Mouse (Mus musculus) heart, embryonic 12.5 days (tissue): ENCODE data around the gene Heatr9. TPM values are rescaled to one million over a fixed set of nuclear protein-coding genes. Genes with fewer than 3 reads are reported as not detected.
A peak's percentile ranks its signal among the peaks of the same experiment; 100 is the strongest.

Experiments used
- ATAC-seq: fragments of 200-750 bp; cut with Nextera tagmentation; 2 replicates; pipeline ENCODE4 v1.8.0; 2017; ENCODE audit warnings: moderate TSS enrichment, moderate library complexity; ENCODE audit not compliant: insufficient number of reproducible peaks, low FRiP score
- H3K27ac ChIP-seq: fragments of 300-500 bp; sonication (generic); 2 replicates; pipeline ENCODE4 v1.5.1; 2016; ENCODE audit warnings: mild to moderate bottlenecking, moderate library complexity; ENCODE audit not compliant: poor library complexity, severe bottlenecking
- H3K27me3 ChIP-seq: fragments of 300-500 bp; sonication (generic); replicated peaks from 2 replicates; pipeline ENCODE4 v1.6.1; 2016; ENCODE audit warnings: mild to moderate bottlenecking, moderate library complexity
- H3K36me3 ChIP-seq: fragments of 300-500 bp; sonication (generic); 2 replicates; pipeline ENCODE4 v1.6.1; 2016; ENCODE audit warnings: mild to moderate bottlenecking, moderate library complexity
- H3K4me1 ChIP-seq: fragments of 300-500 bp; sonication (generic); replicated peaks from 2 replicates; pipeline ENCODE4 v1.6.1; 2016; ENCODE audit warnings: mild to moderate bottlenecking
- H3K4me2 ChIP-seq: fragments of 300-500 bp; sonication (generic); 2 replicates; pipeline ENCODE4 v1.6.1; 2016; ENCODE audit warnings: mild to moderate bottlenecking, moderate library complexity
- H3K4me3 ChIP-seq: fragments of 300-500 bp; sonication (generic); 2 replicates; pipeline ENCODE4 v1.5.1; 2016; ENCODE audit warnings: mild to moderate bottlenecking
- H3K9ac ChIP-seq: fragments of 300-500 bp; sonication (generic); 2 replicates; pipeline ENCODE4 v1.6.1; 2016; ENCODE audit warnings: mild to moderate bottlenecking, moderate library complexity
- H3K9me3 ChIP-seq: fragments of 300-500 bp; sonication (generic); replicated peaks from 2 replicates; pipeline ENCODE4 v1.6.1; 2016; ENCODE audit warnings: mild to moderate bottlenecking, moderate library complexity
- WGBS: fragments of 180-500 bp; shearing (Covaris S2); methylation state at CpG from one replicate; pipeline ENCODE4 v1.1.7; 2016; 5-methylcytosine and 5-hydroxymethylcytosine counted together
- polyA plus RNA-seq: library from polyadenylated mRNA; unstranded; fragments of >200 nt; fragmentation: Nextera tagmentation; extraction: Ambion mirVana; gene quantifications from 2 replicates; pipeline ENCODE4 v1.2.1, GENCODE M21; 2016

Gene Heatr9
- polyA plus RNA-seq, 1 experiment from 2014 or later, result not detected

- Histone ChIP-seq H3K27ac (no peak overlapping the region), H3K4me3 (no peak overlapping the region), H3K27me3 (no peaks in the 10 kb centered on the region), H3K4me2 (no peak overlapping the region), H3K4me1 (peaks cover 13% of the 10 kb centered on the region; the same call in 1 of the 2 replicates), H3K36me3 (no peaks in the 10 kb centered on the region), H3K9me3 (no peaks in the 10 kb centered on the region), H3K9ac (no peak overlapping the region)
- WGBS, result 82% methylated on average over 1 of the region's 1 CpGs
- ATAC-seq, result no peak
Measured at GRCm38 (mm10) chr11:83533192-83533591, 11.2 kb upstream of the Heatr9 start.

GRCm38 (mm10) chr11:83530360-83530759 lies 8.4 kb upstream of the Heatr9 start, which contains the start of gene Ccl5:
Gene Ccl5 (minus strand): TSS chr11:83530518.
- Histone ChIP-seq H3K9me3 (no peaks in the 10 kb centered on the region), H3K27ac (no peak within 1 kb of the TSS), H3K4me3 (no peak within 1 kb of the TSS), H3K4me1 (peaks cover 13% of the 10 kb centered on the region; the same call in 1 of the 2 replicates), H3K9ac (no peak within 1 kb of the TSS), H3K4me2 (no peak within 1 kb of the TSS), H3K27me3 (no peaks in the 10 kb centered on the region), H3K36me3 (no peaks in the 10 kb centered on the region)
- 83% methylated on average over 5 of the region's 5 CpGs for whole genome bisulfite sequencing
- ATAC-seq, result no peak

- no peak for ATAC-seq
- Histone ChIP-seq H3K9ac (no peak overlapping the region), H3K27me3 (no peaks in the 10 kb centered on the region), H3K9me3 (no peaks in the 10 kb centered on the region), H3K4me3 (no peak overlapping the region), H3K36me3 (no peaks in the 10 kb centered on the region), H3K4me1 (0 out of 2 replicates have a peak, but pooled peaks cover under 1% of the 10 kb centered on the region), H3K4me2 (no peak overlapping the region), H3K27ac (no peak overlapping the region)
- 58% methylated on average over 12 of the region's 12 CpGs for WGBS
Measured at GRCm38 (mm10) chr11:83529024-83529423, 7.0 kb upstream of the Heatr9 start.

- Histone ChIP-seq H3K4me3 (no peak overlapping the region), H3K4me1 (no peaks in the 10 kb centered on the region), H3K36me3 (peaks cover 7% of the 10 kb centered on the region; the same call in 1 of the 2 replicates), H3K9me3 (no peaks in the 10 kb centered on the region), H3K27me3 (no peaks in the 10 kb centered on the region), H3K9ac (no peak overlapping the region), H3K27ac (no peak overlapping the region), H3K4me2 (no peak overlapping the region)
- ATAC-seq, result no peak
- WGBS, result 61% methylated on average over 6 of the region's 6 CpGs
Measured at GRCm38 (mm10) chr11:83518371-83518770, 3.6 kb downstream of the Heatr9 start.

- no peak overlapping the region for H3K9ac ChIP-seq
- no peaks in the 10 kb centered on the region for H3K4me1 ChIP-seq
- H3K4me3 ChIP-seq, result no peak overlapping the region
- no peak overlapping the region for H3K27ac ChIP-seq
- no peaks in the 10 kb centered on the region for H3K27me3 ChIP-seq
- peaks cover 7% of the 10 kb centered on the region; the same call in 1 of the 2 replicates for H3K36me3 ChIP-seq
- H3K4me2 ChIP-seq, result no peak overlapping the region
- no peaks in the 10 kb centered on the region for H3K9me3 ChIP-seq
- no peak for ATAC-seq
Measured at GRCm38 (mm10) chr11:83517153-83517552, 4.8 kb downstream of the Heatr9 start.

GRCm38 (mm10) chr11:83509521-83509920 lies 12.5 kb downstream of the Heatr9 start:
- H3K36me3 ChIP-seq, result peaks cover 15% of the 10 kb centered on the region
- H3K27ac ChIP-seq, result no peak overlapping the region
- H3K27me3 ChIP-seq, result no peaks in the 10 kb centered on the region
- ATAC-seq, result no peak
- no peak overlapping the region for H3K4me3 ChIP-seq
- no peaks in the 10 kb centered on the region; the same call in 1 of the 2 replicates for H3K4me1 ChIP-seq
- H3K4me2 ChIP-seq, result no peak overlapping the region
- H3K9me3 ChIP-seq, result no peaks in the 10 kb centered on the region
- no peak overlapping the region for H3K9ac ChIP-seq

- Histone ChIP-seq H3K4me3 (no peak overlapping the region), H3K27ac (no peak overlapping the region), H3K9ac (no peak overlapping the region), H3K4me1 (no peaks in the 10 kb centered on the region; the same call in 1 of the 2 replicates), H3K36me3 (peaks cover 45% of the 10 kb centered on the region), H3K9me3 (no peaks in the 10 kb centered on the region), H3K4me2 (no peak overlapping the region), H3K27me3 (no peaks in the 10 kb centered on the region)
- no peak for ATAC-seq
- WGBS, result 94% methylated on average over 5 of the region's 5 CpGs
Measured at GRCm38 (mm10) chr11:83504308-83504707, 17.7 kb downstream of the Heatr9 start.

- Histone ChIP-seq H3K4me1 (no peaks in the 10 kb centered on the region; the same call in 1 of the 2 replicates), H3K9ac (no peak overlapping the region), H3K27me3 (no peaks in the 10 kb centered on the region), H3K36me3 (peaks cover 18% of the 10 kb centered on the region), H3K27ac (0 out of 2 replicates have a peak overlapping the region, but pooled peaks have one; percentile 2), H3K4me2 (no peak overlapping the region), H3K9me3 (no peaks in the 10 kb centered on the region), H3K4me3 (no peak overlapping the region)
- ATAC-seq, result no peak
- 93% methylated on average over 2 of the region's 2 CpGs for WGBS
Measured at GRCm38 (mm10) chr11:83495571-83495970, 26.4 kb downstream of the Heatr9 start.

GRCm38 (mm10) chr11:83491488-83491887 lies 30.5 kb downstream of the Heatr9 start:
- H3K9me3 ChIP-seq, result no peaks in the 10 kb centered on the region
- no peaks in the 10 kb centered on the region; the same call in 1 of the 2 replicates for H3K4me1 ChIP-seq
- no peak overlapping the region for H3K27ac ChIP-seq
- WGBS, result 77% methylated on average over 4 of the region's 4 CpGs
- peaks cover 31% of the 10 kb centered on the region for H3K36me3 ChIP-seq
- H3K4me3 ChIP-seq, result no peak overlapping the region
- H3K9ac ChIP-seq, result no peak overlapping the region
- H3K27me3 ChIP-seq, result no peaks in the 10 kb centered on the region
- H3K4me2 ChIP-seq, result no peak overlapping the region
- no peak for ATAC-seq

- H3K27ac ChIP-seq, result peak overlapping the region; percentile 90
- under 1% methylated on average over 45 of the region's 52 CpGs for WGBS
- H3K27me3 ChIP-seq, result no peaks in the 10 kb centered on the region
- H3K9ac ChIP-seq, result peak overlapping the region; percentile 97
- H3K4me1 ChIP-seq, result peaks cover 20% of the 10 kb centered on the region
- peak overlapping the region; percentile 92 for H3K4me2 ChIP-seq
- peak overlapping the region; percentile 99 for H3K4me3 ChIP-seq
- no peaks in the 10 kb centered on the region; the same call in 1 of the 2 replicates for H3K9me3 ChIP-seq
- peak; percentile 83 for ATAC-seq
- peaks cover 19% of the 10 kb centered on the region; the same call in 1 of the 2 replicates for H3K36me3 ChIP-seq
Measured at GRCm38 (mm10) chr11:83473235-83474016, 48.5 kb downstream of the Heatr9 start.

GRCm38 (mm10) chr11:83472324-83473234 lies 49.4 kb downstream of the Heatr9 start, which contains the start of gene Taf15:
Gene Taf15 (plus strand): TSS chr11:83473086.
- ATAC-seq, result peak; percentile 98
- Histone ChIP-seq H3K4me2 (peak within 1 kb of the TSS; percentile 92), H3K9me3 (no peaks in the 10 kb centered on the region; the same call in 1 of the 2 replicates), H3K9ac (peak within 1 kb of the TSS; percentile 97), H3K4me1 (peaks cover 27% of the 10 kb centered on the region), H3K27ac (peak within 1 kb of the TSS; percentile 90), H3K27me3 (no peaks in the 10 kb centered on the region), H3K36me3 (peaks cover 13% of the 10 kb centered on the region; the same call in 1 of the 2 replicates), H3K4me3 (peak within 1 kb of the TSS; percentile 99)
- WGBS, result under 1% methylated on average over 66 of the region's 66 CpGs
